Mouse (Mus musculus): Measurements from ENCODE around the gene Ckmt2.
A peak's percentile ranks its signal among the peaks of the same experiment; 100 is the strongest.

Ckmt2 gene

GRCm38 (mm10) chr13:91911211-91911610, 34.5 kb upstream of the Ckmt2 start:
- no peak for TF ChIP-seq NANOG (IDR thresholded peaks at IDR 0.05; ENCODE audit: borderline replicate concordance, low read length)
- no peak for TF ChIP-seq POU5F1 (IDR thresholded peaks at IDR 0.05; ENCODE audit: borderline replicate concordance, low read length)
- TF ChIP-seq CTCF (conservative IDR thresholded peaks at IDR 0.05; ENCODE audit: low read length) = no peak

GRCm38 (mm10) chr13:91908202-91908980, 31.7 kb upstream of the Ckmt2 start:
- Histone ChIP-seq H3K9me3 (ENCODE audit: low read length) (no peaks in the 10 kb centered on the region), H3K4me3 (replicated peaks; ENCODE audit: low read length) (no peak overlapping the region), H3K4me1 (replicated peaks; ENCODE audit: low read depth, low read length) (no peaks in the 10 kb centered on the region), H3K36me3 (ENCODE audit: insufficient read depth, low read length) (no peaks in the 10 kb centered on the region), H3K27me3 (ENCODE audit: insufficient read depth, low read length) (no peaks in the 10 kb centered on the region)
- TF ChIP-seq CTCF (conservative IDR thresholded peaks at IDR 0.05; ENCODE audit: low read length) (peak; percentile 76), POU5F1 (IDR thresholded peaks at IDR 0.05; ENCODE audit: borderline replicate concordance, low read length) (no peak)

More at GRCm38 (mm10) chr13:91911211-91911610, 34.5 kb upstream of the Ckmt2 start:
- Histone ChIP-seq H3K4me1 (replicated peaks; ENCODE audit: low read depth, low read length) (no peaks in the 10 kb centered on the region), H3K4me3 (replicated peaks; ENCODE audit: low read length) (no peak overlapping the region), H3K9me3 (ENCODE audit: low read length) (no peaks in the 10 kb centered on the region), H3K36me3 (ENCODE audit: insufficient read depth, low read length) (no peaks in the 10 kb centered on the region), H3K27me3 (ENCODE audit: insufficient read depth, low read length) (no peaks in the 10 kb centered on the region)

- H3K27me3 ChIP-seq (ENCODE audit: insufficient read depth, low read length) = no peaks in the 10 kb centered on the region
- TF ChIP-seq CTCF (conservative IDR thresholded peaks at IDR 0.05; ENCODE audit: low read length) (no peak), POU5F1 (IDR thresholded peaks at IDR 0.05; ENCODE audit: borderline replicate concordance, low read length) (no peak), NANOG (IDR thresholded peaks at IDR 0.05; ENCODE audit: borderline replicate concordance, low read length) (no peak)
Observed at GRCm38 (mm10) chr13:91906338-91906737, 29.7 kb upstream of the Ckmt2 start.

GRCm38 (mm10) chr13:91896476-91896875, 19.8 kb upstream of the Ckmt2 start:
- TF ChIP-seq CTCF (conservative IDR thresholded peaks at IDR 0.05; ENCODE audit: low read length) = no peak
- TF ChIP-seq POU5F1 (IDR thresholded peaks at IDR 0.05; ENCODE audit: borderline replicate concordance, low read length) = no peak
- no peak for TF ChIP-seq NANOG (IDR thresholded peaks at IDR 0.05; ENCODE audit: borderline replicate concordance, low read length)
- Histone ChIP-seq H3K4me3 (replicated peaks; ENCODE audit: low read length) (no peak overlapping the region), H3K9me3 (ENCODE audit: low read length) (no peaks in the 10 kb centered on the region), H3K36me3 (ENCODE audit: insufficient read depth, low read length) (no peaks in the 10 kb centered on the region), H3K27me3 (ENCODE audit: insufficient read depth, low read length) (no peaks in the 10 kb centered on the region), H3K4me1 (replicated peaks; ENCODE audit: low read depth, low read length) (no peaks in the 10 kb centered on the region)

More at GRCm38 (mm10) chr13:91906338-91906737, 29.7 kb upstream of the Ckmt2 start:
- Histone ChIP-seq H3K4me1 (replicated peaks; ENCODE audit: low read depth, low read length) (no peaks in the 10 kb centered on the region), H3K9me3 (ENCODE audit: low read length) (no peaks in the 10 kb centered on the region), H3K4me3 (replicated peaks; ENCODE audit: low read length) (no peak overlapping the region), H3K36me3 (ENCODE audit: insufficient read depth, low read length) (no peaks in the 10 kb centered on the region)

GRCm38 (mm10) chr13:91893132-91893531, 16.4 kb upstream of the Ckmt2 start:
- no peak overlapping the region for H3K4me3 ChIP-seq (replicated peaks; ENCODE audit: low read length)
- TF ChIP-seq CTCF (conservative IDR thresholded peaks at IDR 0.05; ENCODE audit: low read length) = peak; percentile 14; the same call in 1 of the 2 replicates
- no peak for TF ChIP-seq NANOG (IDR thresholded peaks at IDR 0.05; ENCODE audit: borderline replicate concordance, low read length)
- no peaks in the 10 kb centered on the region for H3K36me3 ChIP-seq (ENCODE audit: insufficient read depth, low read length)
- H3K9me3 ChIP-seq (ENCODE audit: low read length) = no peaks in the 10 kb centered on the region
- no peaks in the 10 kb centered on the region for H3K4me1 ChIP-seq (replicated peaks; ENCODE audit: low read depth, low read length)
- H3K27me3 ChIP-seq (ENCODE audit: insufficient read depth, low read length) = no peaks in the 10 kb centered on the region

GRCm38 (mm10) chr13:91890031-91890619, 13.4 kb upstream of the Ckmt2 start:
- no peaks in the 10 kb centered on the region for H3K36me3 ChIP-seq (ENCODE audit: insufficient read depth, low read length)
- no peak for TF ChIP-seq POU5F1 (IDR thresholded peaks at IDR 0.05; ENCODE audit: borderline replicate concordance, low read length)
- TF ChIP-seq NANOG (IDR thresholded peaks at IDR 0.05; ENCODE audit: borderline replicate concordance, low read length) = no peak
- no peak for TF ChIP-seq CTCF (conservative IDR thresholded peaks at IDR 0.05; ENCODE audit: low read length)
- no peaks in the 10 kb centered on the region for H3K4me1 ChIP-seq (replicated peaks; ENCODE audit: low read depth, low read length)
- H3K9me3 ChIP-seq (ENCODE audit: low read length) = no peaks in the 10 kb centered on the region
- H3K27me3 ChIP-seq (ENCODE audit: insufficient read depth, low read length) = no peaks in the 10 kb centered on the region
- no peak overlapping the region for H3K4me3 ChIP-seq (replicated peaks; ENCODE audit: low read length)

- no peaks in the 10 kb centered on the region for H3K9me3 ChIP-seq (ENCODE audit: low read length)
- H3K4me3 ChIP-seq (replicated peaks; ENCODE audit: low read length) = no peak overlapping the region
- H3K4me1 ChIP-seq (replicated peaks; ENCODE audit: low read depth, low read length) = peaks cover 17% of the 10 kb centered on the region
- no peaks in the 10 kb centered on the region for H3K36me3 ChIP-seq (ENCODE audit: insufficient read depth, low read length)
- TF ChIP-seq POU5F1 (IDR thresholded peaks at IDR 0.05; ENCODE audit: borderline replicate concordance, low read length) (no peak), CTCF (conservative IDR thresholded peaks at IDR 0.05; ENCODE audit: low read length) (no peak), NANOG (IDR thresholded peaks at IDR 0.05; ENCODE audit: borderline replicate concordance, low read length) (no peak)
- H3K27me3 ChIP-seq (ENCODE audit: insufficient read depth, low read length) = no peaks in the 10 kb centered on the region
Observed at GRCm38 (mm10) chr13:91884714-91885386, 8.2 kb upstream of the Ckmt2 start.

GRCm38 (mm10) chr13:91881837-91882480, 5.3 kb upstream of the Ckmt2 start:
- H3K9me3 ChIP-seq (ENCODE audit: low read length) = no peaks in the 10 kb centered on the region
- H3K27me3 ChIP-seq (ENCODE audit: insufficient read depth, low read length) = no peaks in the 10 kb centered on the region
- H3K4me1 ChIP-seq (replicated peaks; ENCODE audit: low read depth, low read length) = peaks cover 18% of the 10 kb centered on the region
- TF ChIP-seq NANOG (IDR thresholded peaks at IDR 0.05; ENCODE audit: borderline replicate concordance, low read length) (no peak), CTCF (conservative IDR thresholded peaks at IDR 0.05; ENCODE audit: low read length) (peak; percentile 94)
- no peak overlapping the region for H3K4me3 ChIP-seq (replicated peaks; ENCODE audit: low read length)
- no peaks in the 10 kb centered on the region for H3K36me3 ChIP-seq (ENCODE audit: insufficient read depth, low read length)

Data from E14TG2a.4 (cell line).